Mouse (Mus musculus): ENCODE measurements around the gene Fam24a.

DNA sequence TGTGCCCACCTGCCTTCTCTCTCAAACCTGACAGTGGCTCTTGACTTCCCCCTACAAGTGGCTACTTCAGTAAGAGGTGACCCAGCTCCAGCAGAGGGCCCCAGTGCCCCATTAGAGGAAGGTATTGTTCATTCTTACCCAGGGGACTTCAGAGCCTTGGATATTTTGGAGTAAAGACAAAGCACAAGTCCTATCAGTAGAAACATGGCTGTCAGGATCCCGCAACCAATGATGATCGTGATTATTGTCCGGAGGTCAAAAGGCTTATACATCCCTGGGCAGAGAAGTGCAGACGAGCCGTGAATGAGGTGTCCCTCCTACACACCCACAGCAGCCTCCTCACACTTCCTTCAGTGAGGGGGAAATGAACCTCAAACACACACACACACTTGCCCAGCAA lies 6.6 kb upstream of the Fam24a start:
- TF ChIP-seq RCOR1 (IDR thresholded peaks at IDR 0.05; ENCODE audit: low read depth, low read length) (no peak), CHD1 (IDR thresholded peaks at IDR 0.05; ENCODE audit: low read depth, low read length) (no peak), CTCF (IDR thresholded peaks at IDR 0.05 in 2 of 3, conservative IDR thresholded peaks at IDR 0.05 in 1 of 3; ENCODE audit: control insufficient read depth in 1 of 3, insufficient read depth in 1 of 3, low read depth in 2 of 3, low read length in 3 of 3, poor library complexity in 1 of 3, severe bottlenecking in 1 of 3) (peak in 2 of 3 experiments; percentile 18 to 27; a peak in 1 of 6 replicates), USF2 (IDR thresholded peaks at IDR 0.05; ENCODE audit: borderline replicate concordance in 1 of 2, insufficient read depth in 1 of 2, low read depth in 1 of 2, low read length in 2 of 2) (no peak), KAT2A (conservative IDR thresholded peaks at IDR 0.05; ENCODE audit: low read depth, low read length) (no peak), POLR2A (IDR thresholded peaks at IDR 0.05; ENCODE audit: control insufficient read depth in 1 of 2, insufficient read depth in 1 of 2, low read depth in 1 of 2, low read length in 2 of 2, poor library complexity in 1 of 2) (no peak), ZNF384 (IDR thresholded peaks at IDR 0.05; ENCODE audit: low read depth, low read length) (no peak), HCFC1 (IDR thresholded peaks at IDR 0.05; ENCODE audit: low read depth, low read length) (no peak)

Data from MEL (cell line).